Mouse (Mus musculus) intestine, embryonic 15.5 days (tissue): ENCODE data around the gene Dnajc15. TPM values are rescaled to one million over a fixed set of nuclear protein-coding genes. Genes with fewer than 3 reads are reported as not detected.
A peak's percentile ranks its signal among the peaks of the same experiment; 100 is the strongest.

Experiments
- ATAC-seq: fragments of 200-750 bp; cut with Nextera tagmentation; 2 replicates; pipeline ENCODE4 v1.8.0; 2017; ENCODE audit warnings: moderate TSS enrichment, moderate library complexity
- H3K27ac ChIP-seq: fragments of 300-500 bp; sonication (generic); 2 replicates; pipeline ENCODE4 v1.5.1; 2015; ENCODE audit warnings: mild to moderate bottlenecking, inconsistent platforms
- H3K27me3 ChIP-seq: fragments of 300-500 bp; sonication (generic); replicated peaks from 2 replicates; pipeline ENCODE4 v1.6.1; 2015; ENCODE audit warnings: inconsistent platforms
- H3K36me3 ChIP-seq: fragments of 300-500 bp; sonication (generic); 2 replicates; pipeline ENCODE4 v1.6.1; 2015; ENCODE audit warnings: inconsistent platforms
- H3K4me1 ChIP-seq: fragments of 300-500 bp; sonication (generic); replicated peaks from 2 replicates; pipeline ENCODE4 v1.6.1; 2015; ENCODE audit warnings: inconsistent platforms
- H3K4me2 ChIP-seq: fragments of 300-500 bp; sonication (generic); replicated peaks from 2 replicates; pipeline ENCODE4 v1.6.1; 2015; ENCODE audit warnings: mild to moderate bottlenecking, inconsistent platforms
- H3K4me3 ChIP-seq: fragments of 300-500 bp; sonication (generic); replicated peaks from 2 replicates; pipeline ENCODE4 v1.5.1; 2015; ENCODE audit warnings: inconsistent platforms
- H3K9ac ChIP-seq: fragments of 300-500 bp; sonication (generic); 2 replicates; pipeline ENCODE4 v1.6.1; 2015; ENCODE audit warnings: inconsistent platforms
- H3K9me3 ChIP-seq: fragments of 300-500 bp; sonication (generic); 2 replicates; pipeline ENCODE4 v1.6.1; 2016; ENCODE audit warnings: inconsistent platforms
- WGBS: fragments of 180-500 bp; shearing (Covaris S2); methylation state at CpG from one replicate; pipeline ENCODE4 v1.1.7; 2015; 5-methylcytosine and 5-hydroxymethylcytosine counted together
- polyA plus RNA-seq: library from polyadenylated mRNA; unstranded; fragments of >200 nt; fragmentation: Nextera tagmentation; extraction: Ambion mirVana; gene quantifications from 2 replicates; pipeline ENCODE4 v1.2.1, GENCODE M21; 2015

The Dnajc15 gene
- 109 and 113 TPM in 2 replicates for polyA plus RNA-seq

DNA sequence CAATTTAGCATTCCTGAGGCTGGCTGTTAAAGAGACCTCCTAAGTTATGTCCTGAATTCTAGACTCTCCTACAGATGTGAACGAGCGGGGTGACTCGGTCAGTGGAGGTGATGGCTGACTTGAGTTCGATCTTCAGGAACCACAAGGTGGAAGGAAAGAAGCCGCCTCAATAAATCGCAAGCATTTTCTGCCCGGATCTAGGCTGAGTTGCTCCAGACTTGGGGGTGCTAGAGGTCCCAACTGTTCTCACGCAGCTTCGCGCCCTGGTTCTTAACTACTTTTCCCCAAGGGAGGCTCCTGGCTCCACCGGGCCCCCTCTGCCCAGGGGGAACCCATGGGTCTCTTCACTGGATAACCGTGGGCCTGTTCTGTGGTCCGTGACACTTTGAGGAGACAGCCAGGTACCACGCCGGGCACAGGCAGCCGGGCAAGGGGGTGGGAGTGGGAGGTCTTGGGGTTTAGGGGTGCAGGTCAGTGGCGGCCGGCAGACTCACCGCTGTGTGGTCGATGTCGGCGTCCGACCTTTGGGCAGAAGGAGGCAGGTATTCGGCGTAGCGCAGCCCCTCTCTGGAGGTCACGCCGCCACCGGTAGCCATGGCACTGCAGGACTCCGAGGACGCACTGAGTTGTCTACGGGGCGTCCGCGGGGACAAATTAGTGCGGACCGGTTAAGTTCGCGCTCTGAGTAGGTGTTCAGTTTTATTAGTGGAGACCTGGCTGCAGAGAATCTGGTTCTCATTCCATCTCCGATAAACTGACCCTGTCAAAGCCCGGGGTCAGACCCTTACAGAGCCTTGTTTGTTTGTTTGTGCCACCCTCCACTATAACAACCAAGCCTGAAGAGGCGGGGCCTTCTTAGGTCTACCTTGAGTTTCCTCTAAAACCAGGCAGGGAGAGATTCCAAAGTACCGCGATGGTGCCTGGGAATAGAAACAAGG, at the start of gene Dnajc15:
Dnajc15 (minus strand) TSS at position 822 of the 938 bp plus-strand sequence.
- peak; percentile 97 for ATAC-seq
- H3K27me3 ChIP-seq, result no peaks in the 10 kb centered on the region
- 1% methylated on average over 44 of the region's 44 CpGs for WGBS
- H3K27ac ChIP-seq, result no peak within 1 kb of the TSS
- H3K4me2 ChIP-seq, result peak within 1 kb of the TSS; percentile 70
- no peaks in the 10 kb centered on the region for H3K4me1 ChIP-seq
- no peaks in the 10 kb centered on the region for H3K36me3 ChIP-seq
- peak within 1 kb of the TSS; percentile 88 for H3K9ac ChIP-seq
- no peaks in the 10 kb centered on the region for H3K9me3 ChIP-seq
- peak within 1 kb of the TSS; percentile 86 for H3K4me3 ChIP-seq

DNA sequence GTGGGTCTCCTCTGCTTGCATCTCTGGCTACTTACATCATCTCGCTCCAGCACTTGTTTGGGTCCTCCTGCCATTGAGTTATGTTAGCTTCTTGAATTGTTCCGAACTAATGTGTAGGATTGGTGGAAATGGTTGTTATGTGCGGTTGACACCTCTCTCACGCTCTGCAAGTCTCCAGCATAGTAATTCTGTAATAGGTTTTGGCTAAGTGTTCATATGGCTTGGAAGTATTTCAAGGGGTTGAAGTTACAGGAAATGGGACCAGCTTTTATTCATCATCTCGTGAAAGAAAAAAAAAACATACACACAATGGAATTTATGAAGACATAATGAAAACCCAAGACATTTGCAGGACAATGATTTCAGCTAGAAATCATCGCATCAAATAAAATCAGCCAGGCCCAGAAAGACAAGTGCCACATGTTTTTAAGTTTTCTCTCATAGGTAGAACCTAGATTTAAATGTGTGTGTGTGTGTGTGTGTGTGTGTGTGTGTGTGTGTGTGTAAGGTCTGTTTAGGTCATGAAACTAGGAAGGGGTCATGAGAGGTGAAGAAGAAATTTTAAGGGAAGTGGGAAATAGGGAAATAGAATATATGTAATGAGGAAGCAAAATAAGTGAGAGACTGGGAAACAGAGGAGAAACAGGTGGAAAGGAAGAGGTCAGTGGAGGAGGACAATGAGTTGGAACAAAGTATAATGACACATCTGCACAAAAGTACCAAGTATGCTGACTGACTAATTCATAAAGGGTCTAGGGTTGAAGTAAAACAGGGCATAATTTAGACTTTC, 48.3 kb upstream of the Dnajc15 start:
- Histone ChIP-seq H3K4me3 (no peak overlapping the region), H3K27me3 (no peaks in the 10 kb centered on the region), H3K9me3 (no peaks in the 10 kb centered on the region), H3K9ac (no peak overlapping the region), H3K4me2 (no peak overlapping the region), H3K36me3 (no peaks in the 10 kb centered on the region), H3K4me1 (no peaks in the 10 kb centered on the region), H3K27ac (no peak overlapping the region)
- ATAC-seq, result no peak
- 55% methylated on average over 6 of the region's 6 CpGs for WGBS

GRCm38 (mm10) chr14:77921641-77922040, 46.7 kb upstream of the Dnajc15 start:
- Histone ChIP-seq H3K36me3 (no peaks in the 10 kb centered on the region), H3K4me3 (no peak overlapping the region), H3K4me1 (no peaks in the 10 kb centered on the region), H3K9me3 (no peaks in the 10 kb centered on the region), H3K4me2 (no peak overlapping the region), H3K27me3 (no peaks in the 10 kb centered on the region), H3K9ac (no peak overlapping the region), H3K27ac (no peak overlapping the region)
- 92% methylated on average over 8 of the region's 8 CpGs for WGBS
- no peak for ATAC-seq

DNA sequence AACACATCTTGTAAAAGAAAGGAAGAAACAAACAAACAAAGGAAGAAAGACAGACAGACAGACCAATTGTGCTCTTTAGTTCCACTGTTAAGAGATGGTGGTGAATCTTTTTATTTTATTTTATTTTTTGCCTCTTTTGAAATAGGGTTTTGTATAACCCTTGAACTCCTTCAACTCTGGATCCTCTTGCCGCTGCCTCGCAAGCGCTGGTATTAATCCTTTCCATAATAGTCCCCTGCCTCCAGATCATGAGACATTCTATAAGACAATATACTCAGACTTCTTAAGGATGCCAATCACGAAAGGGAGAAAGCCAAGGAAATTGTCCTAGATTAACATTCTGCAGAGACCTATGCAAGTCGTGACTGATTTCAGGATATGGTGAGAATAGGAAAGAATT, 40.9 kb upstream of the Dnajc15 start:
- Histone ChIP-seq H3K4me2 (no peak overlapping the region), H3K27me3 (no peaks in the 10 kb centered on the region), H3K9ac (no peak overlapping the region), H3K4me1 (no peaks in the 10 kb centered on the region), H3K36me3 (no peaks in the 10 kb centered on the region), H3K4me3 (no peak overlapping the region), H3K27ac (no peak overlapping the region), H3K9me3 (no peaks in the 10 kb centered on the region)
- ATAC-seq, result no peak
- 93% methylated on average over 5 of the region's 5 CpGs for WGBS

GRCm38 (mm10) chr14:77906586-77906985, 31.7 kb upstream of the Dnajc15 start:
- no peaks in the 10 kb centered on the region for H3K27me3 ChIP-seq
- no peak overlapping the region for H3K4me3 ChIP-seq
- no peak overlapping the region for H3K4me2 ChIP-seq
- H3K9ac ChIP-seq, result no peak overlapping the region
- no peaks in the 10 kb centered on the region for H3K4me1 ChIP-seq
- no peaks in the 10 kb centered on the region for H3K36me3 ChIP-seq
- ATAC-seq, result no peak
- H3K9me3 ChIP-seq, result no peaks in the 10 kb centered on the region
- WGBS, result 87% methylated on average over 5 of the region's 5 CpGs
- no peak overlapping the region for H3K27ac ChIP-seq

DNA sequence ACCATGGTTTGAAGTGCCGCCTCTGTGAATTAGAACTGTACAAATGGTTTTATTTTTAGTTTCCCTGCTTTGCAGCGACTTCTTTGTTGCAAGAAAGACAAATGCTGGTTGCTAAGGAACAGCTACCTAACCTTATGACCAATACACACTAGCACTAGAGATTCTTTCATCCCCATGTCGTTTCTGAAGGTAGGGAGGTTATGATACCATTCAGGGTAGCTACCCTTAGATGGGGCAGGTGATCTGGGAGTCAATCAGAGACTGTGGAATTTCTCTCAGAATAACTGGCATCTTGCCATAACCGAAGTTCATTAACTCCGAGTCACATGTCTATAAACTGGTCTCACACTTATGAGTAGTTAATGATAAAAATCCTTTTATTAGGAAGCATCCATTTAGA, 30.5 kb upstream of the Dnajc15 start:
- Histone ChIP-seq H3K27me3 (no peaks in the 10 kb centered on the region), H3K27ac (no peak overlapping the region)
- no peak for ATAC-seq

GRCm38 (mm10) chr14:77904171-77904762, 29.3 kb upstream of the Dnajc15 start, which contains the start of gene Epsti1:
TSS of gene Epsti1 (plus strand) at chr14:77904239.
- 49% methylated on average over 15 of the region's 15 CpGs for WGBS
- no peaks in the 10 kb centered on the region for H3K27me3 ChIP-seq
- ATAC-seq, result peak; percentile 88
- no peaks in the 10 kb centered on the region for H3K36me3 ChIP-seq
- H3K27ac ChIP-seq, result peak within 1 kb of the TSS; percentile 45; the same call in 1 of the 2 replicates
- H3K9me3 ChIP-seq, result no peaks in the 10 kb centered on the region
- H3K4me3 ChIP-seq, result peak within 1 kb of the TSS; percentile 31
- H3K9ac ChIP-seq, result peak within 1 kb of the TSS; percentile 15; the same call in 1 of the 2 replicates
- H3K4me1 ChIP-seq, result no peaks in the 10 kb centered on the region
- peak within 1 kb of the TSS; percentile 53 for H3K4me2 ChIP-seq

More for the DNA sequence above, 30.5 kb upstream of the Dnajc15 start:
- WGBS, result 66% methylated on average over 5 of the region's 5 CpGs
- H3K9me3 ChIP-seq, result no peaks in the 10 kb centered on the region
- H3K9ac ChIP-seq, result no peak overlapping the region
- no peak overlapping the region for H3K4me3 ChIP-seq
- H3K4me2 ChIP-seq, result no peak overlapping the region
- no peaks in the 10 kb centered on the region for H3K36me3 ChIP-seq
- no peaks in the 10 kb centered on the region for H3K4me1 ChIP-seq

DNA sequence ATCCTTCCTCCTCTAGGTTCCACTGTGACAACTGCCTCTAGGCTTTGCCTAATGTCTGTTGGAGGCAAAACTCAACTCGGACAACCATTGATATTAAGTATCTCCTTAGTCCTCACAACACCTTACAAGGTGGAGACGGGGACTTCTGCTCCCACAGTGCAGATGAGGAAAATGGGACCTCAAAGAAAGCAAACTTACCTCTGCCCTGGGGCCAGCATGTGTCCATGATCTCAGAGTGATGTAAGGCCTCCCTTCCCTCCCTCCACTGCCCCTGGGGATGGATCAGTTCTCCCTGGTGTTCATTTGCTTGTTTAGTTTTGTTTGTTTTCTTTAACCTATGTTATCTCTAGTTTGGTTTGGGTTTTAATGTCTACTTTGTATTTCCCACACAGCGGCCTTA, 27.6 kb upstream of the Dnajc15 start:
- Histone ChIP-seq H3K36me3 (no peaks in the 10 kb centered on the region), H3K4me3 (no peak overlapping the region), H3K9ac (no peak overlapping the region), H3K4me1 (no peaks in the 10 kb centered on the region), H3K27ac (no peak overlapping the region), H3K9me3 (no peaks in the 10 kb centered on the region), H3K27me3 (no peaks in the 10 kb centered on the region), H3K4me2 (no peak overlapping the region)
- 94% methylated on average over 3 of the region's 3 CpGs for WGBS
- ATAC-seq, result no peak

DNA sequence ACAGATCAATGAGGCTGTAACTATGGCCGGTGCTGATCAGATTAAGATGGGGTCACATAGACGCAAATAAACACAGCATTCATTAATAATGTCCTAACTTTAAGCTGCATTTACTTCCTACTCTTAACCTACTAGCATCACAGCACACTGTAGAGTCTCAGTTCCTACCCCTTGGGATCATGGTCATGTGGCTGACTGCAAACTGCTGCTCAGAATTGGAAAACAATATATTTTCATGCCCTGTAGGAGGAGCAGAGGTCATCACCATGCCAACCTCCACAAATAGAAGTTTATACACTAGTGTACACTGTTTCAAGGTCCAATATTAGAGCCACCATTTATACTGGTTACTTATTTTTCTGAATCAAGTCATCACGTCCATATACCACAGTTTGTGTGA, 21.0 kb upstream of the Dnajc15 start:
- Histone ChIP-seq H3K4me1 (no peaks in the 10 kb centered on the region), H3K9ac (no peak overlapping the region), H3K27ac (no peak overlapping the region), H3K4me3 (no peak overlapping the region), H3K36me3 (no peaks in the 10 kb centered on the region), H3K27me3 (no peaks in the 10 kb centered on the region), H3K9me3 (no peaks in the 10 kb centered on the region), H3K4me2 (no peak overlapping the region)
- WGBS, result 80% methylated on average over 3 of the region's 3 CpGs
- no peak for ATAC-seq

DNA sequence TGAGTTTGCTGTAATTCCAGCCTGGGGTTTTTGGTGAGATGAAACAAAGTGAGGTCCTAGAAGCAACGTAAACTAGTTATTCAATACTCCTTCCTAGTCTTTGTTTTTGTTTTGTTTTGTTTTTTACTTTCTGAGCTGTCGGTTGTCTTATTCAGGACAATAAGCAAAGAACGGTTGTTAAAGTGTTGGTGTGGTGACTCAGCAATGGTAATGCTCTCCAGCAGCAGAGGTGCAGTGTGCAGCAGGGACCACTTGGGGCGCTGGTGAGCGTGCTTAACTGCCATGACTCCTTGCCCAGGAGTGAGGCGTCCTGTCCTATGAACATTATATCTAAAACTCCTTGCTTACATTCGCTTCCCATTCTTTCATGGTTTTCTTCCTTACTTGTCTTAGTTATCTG, 15.0 kb upstream of the Dnajc15 start:
- no peak for ATAC-seq
- Histone ChIP-seq H3K9ac (no peak overlapping the region), H3K4me2 (no peak overlapping the region), H3K27ac (no peak overlapping the region), H3K36me3 (no peaks in the 10 kb centered on the region), H3K9me3 (no peaks in the 10 kb centered on the region), H3K4me1 (no peaks in the 10 kb centered on the region), H3K4me3 (no peak overlapping the region), H3K27me3 (no peaks in the 10 kb centered on the region)
- WGBS, result 88% methylated on average over 7 of the region's 7 CpGs

GRCm38 (mm10) chr14:77886941-77887340, 12.0 kb upstream of the Dnajc15 start:
- Histone ChIP-seq H3K27ac (no peak overlapping the region), H3K27me3 (no peaks in the 10 kb centered on the region), H3K4me1 (no peaks in the 10 kb centered on the region), H3K36me3 (no peaks in the 10 kb centered on the region), H3K9ac (no peak overlapping the region), H3K4me2 (no peak overlapping the region), H3K4me3 (no peak overlapping the region), H3K9me3 (no peaks in the 10 kb centered on the region)
- WGBS, result 90% methylated on average over 4 of the region's 4 CpGs
- no peak for ATAC-seq

- no peak overlapping the region for H3K9ac ChIP-seq
- H3K4me3 ChIP-seq, result no peak overlapping the region
- H3K4me2 ChIP-seq, result no peak overlapping the region
- no peaks in the 10 kb centered on the region for H3K9me3 ChIP-seq
- H3K27me3 ChIP-seq, result no peaks in the 10 kb centered on the region
- no peak overlapping the region for H3K27ac ChIP-seq
- no peaks in the 10 kb centered on the region for H3K36me3 ChIP-seq
- H3K4me1 ChIP-seq, result no peaks in the 10 kb centered on the region
- 75% methylated on average over 3 of the region's 3 CpGs for WGBS
- no peak for ATAC-seq
Measured at GRCm38 (mm10) chr14:77886376-77886775, 11.5 kb upstream of the Dnajc15 start.
